Mouse (Mus musculus): ENCODE measurements around the gene Mphosph8.

The Mphosph8 gene

GRCm38 (mm10) chr14:56667969-56668802, at the start of gene Mphosph8:
Mphosph8 (plus strand) TSS chr14:56668248.
- peak; percentile 99 for DNase-seq (ENCODE audit: low read depth, low spot score)

- DNase-seq (ENCODE audit: low read depth, low spot score), result no peak
These were observed 47.6 kb upstream of the Mphosph8 start for GRCm38 (mm10) chr14:56620425-56620824.

DNA sequence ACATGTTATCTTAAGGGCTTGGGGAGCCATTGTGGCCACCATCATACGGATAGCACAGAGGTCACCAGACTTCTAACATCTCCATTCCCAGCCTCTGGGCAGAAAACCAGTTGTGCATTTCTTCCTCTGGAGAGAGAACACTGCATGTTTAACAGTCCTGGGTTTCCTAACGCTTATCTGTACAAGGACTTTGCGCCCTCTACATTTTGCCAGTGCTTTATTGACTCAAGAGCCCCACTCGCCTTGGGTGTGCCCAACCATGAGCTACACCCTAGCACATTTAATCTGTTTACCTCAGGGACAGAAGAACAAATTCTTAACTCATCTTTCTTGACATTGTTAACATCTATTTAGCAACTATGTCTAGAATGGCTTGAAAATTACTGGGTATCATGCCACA, 41.8 kb upstream of the Mphosph8 start:
- DNase-seq (ENCODE audit: low read depth, low spot score), result no peak

DNA sequence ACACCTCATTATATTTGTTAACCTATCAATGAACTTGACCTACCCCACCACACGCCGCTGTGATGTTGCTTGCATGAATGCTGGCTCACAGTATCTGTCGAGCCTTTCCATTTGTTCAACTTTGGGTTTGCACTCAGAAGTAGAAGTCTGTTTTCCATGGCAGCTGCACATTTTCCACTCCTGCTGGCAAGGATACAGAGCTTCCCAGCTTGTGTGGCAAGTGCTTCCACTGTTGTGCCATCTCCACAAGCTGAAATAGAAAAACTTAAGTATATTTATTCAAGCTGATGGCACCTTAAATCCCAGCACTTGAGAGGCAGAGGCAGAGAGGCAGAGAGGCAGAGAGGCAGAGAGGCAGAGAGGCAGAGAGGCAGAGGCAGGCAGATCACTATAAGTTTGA, 39.7 kb upstream of the Mphosph8 start:
- no peak for DNase-seq (ENCODE audit: low read depth, low spot score)

GRCm38 (mm10) chr14:56631109-56631508, 36.9 kb upstream of the Mphosph8 start:
- no peak for DNase-seq (ENCODE audit: low read depth, low spot score)

GRCm38 (mm10) chr14:56647206-56647605, 20.8 kb upstream of the Mphosph8 start:
- DNase-seq (ENCODE audit: low read depth, low spot score), result no peak

GRCm38 (mm10) chr14:56649448-56649847, 18.6 kb upstream of the Mphosph8 start:
- no peak for DNase-seq (ENCODE audit: low read depth, low spot score)

DNA sequence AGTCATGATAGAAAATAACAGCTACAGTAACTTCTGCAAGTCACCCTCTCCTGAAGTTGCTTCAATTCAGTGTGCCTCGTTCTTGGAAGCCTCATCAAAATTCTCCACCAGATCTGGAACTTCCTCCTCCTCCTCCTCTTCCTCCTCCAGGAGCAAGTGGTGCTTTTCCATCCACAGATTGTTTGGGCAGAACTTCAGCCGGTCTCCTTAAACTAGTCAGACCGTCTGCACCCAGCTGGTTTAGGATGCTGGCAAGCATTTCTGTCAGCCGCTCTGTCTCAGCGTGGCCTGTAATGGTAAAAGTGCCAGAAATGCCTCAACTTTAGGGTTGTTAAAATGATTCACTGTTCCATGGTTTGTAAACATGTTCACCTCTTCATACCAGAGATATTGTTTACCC, 2.4 kb upstream of the Mphosph8 start:
- no peak for DNase-seq (ENCODE audit: low read depth, low spot score)

DNA sequence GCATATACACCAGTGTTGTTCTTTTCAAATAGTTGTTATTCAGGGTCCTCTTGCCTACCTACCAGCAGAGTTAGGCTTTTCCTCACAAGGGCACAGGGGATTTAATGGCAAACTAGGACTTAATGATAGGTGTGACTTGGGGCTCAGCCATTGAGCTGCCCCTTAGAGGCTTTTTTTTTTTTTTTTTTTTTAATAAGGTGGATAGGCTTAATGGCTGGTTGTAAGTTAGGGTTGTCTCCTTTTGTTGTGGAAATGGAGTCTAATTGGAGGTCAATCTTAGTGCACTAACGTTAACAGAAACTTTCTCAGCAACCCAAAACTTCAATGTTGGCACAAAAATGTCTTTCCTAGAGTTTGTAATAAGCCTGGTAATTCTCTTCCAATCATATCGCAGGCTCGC, 1.1 kb upstream of the Mphosph8 start:
- DNase-seq (ENCODE audit: low read depth, low spot score), result no peak

DNA sequence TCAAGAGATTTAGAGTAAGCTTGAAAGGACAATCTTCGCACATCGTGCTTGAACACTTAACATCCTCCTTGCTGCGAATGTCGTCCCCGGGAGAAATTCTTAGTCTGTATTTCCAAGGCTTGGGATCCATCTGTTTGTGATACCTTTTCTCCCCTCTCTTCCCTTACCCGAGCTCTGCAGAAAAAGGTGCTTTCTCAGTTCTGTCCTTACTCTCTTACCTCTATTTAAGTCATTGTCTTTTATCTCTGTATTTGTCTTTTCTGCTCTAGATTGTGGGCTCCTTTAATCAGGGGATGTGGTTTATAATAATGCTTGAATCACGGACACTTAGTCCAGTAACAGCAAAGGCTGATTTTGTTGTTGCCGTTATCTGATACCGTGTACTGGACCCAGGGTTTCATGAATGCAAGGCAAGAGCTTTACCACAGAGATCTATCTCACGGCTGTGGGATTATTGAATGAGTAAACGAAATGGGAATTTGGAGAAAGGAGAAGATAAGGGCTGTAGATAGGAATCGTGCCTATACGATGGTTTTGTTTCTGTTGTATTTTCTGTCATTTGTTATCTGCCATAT, 1.1 kb downstream of the Mphosph8 start:
- DNase-seq (ENCODE audit: low read depth, low spot score), result peak; percentile 14

GRCm38 (mm10) chr14:56685426-56685825, 17.4 kb downstream of the Mphosph8 start:
- DNase-seq (ENCODE audit: low read depth, low spot score), result no peak

DNA sequence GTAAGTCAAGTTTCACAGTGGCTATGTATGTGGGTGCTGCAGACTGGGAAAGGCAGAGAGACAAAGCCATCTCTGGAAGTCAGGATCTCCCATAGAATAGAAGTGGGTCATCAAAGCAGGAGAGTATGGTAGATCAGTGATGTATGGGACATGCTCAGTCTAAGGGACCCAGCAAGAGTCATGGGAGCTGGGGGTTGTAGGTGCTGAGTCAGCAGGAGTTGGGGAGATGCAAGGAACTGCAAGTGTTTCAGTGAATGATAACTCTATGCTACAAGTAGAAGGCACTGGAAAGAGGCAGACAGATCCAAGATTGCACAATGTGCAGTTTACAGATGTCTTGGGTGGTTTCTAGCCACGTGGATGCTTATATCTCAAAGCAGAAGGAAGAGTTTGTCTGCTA, 21.1 kb downstream of the Mphosph8 start:
- DNase-seq (ENCODE audit: low read depth, low spot score), result no peak

- DNase-seq (ENCODE audit: low read depth, low spot score), result no peak
These were observed 21.7 kb downstream of the Mphosph8 start for GRCm38 (mm10) chr14:56689766-56690165.

DNA sequence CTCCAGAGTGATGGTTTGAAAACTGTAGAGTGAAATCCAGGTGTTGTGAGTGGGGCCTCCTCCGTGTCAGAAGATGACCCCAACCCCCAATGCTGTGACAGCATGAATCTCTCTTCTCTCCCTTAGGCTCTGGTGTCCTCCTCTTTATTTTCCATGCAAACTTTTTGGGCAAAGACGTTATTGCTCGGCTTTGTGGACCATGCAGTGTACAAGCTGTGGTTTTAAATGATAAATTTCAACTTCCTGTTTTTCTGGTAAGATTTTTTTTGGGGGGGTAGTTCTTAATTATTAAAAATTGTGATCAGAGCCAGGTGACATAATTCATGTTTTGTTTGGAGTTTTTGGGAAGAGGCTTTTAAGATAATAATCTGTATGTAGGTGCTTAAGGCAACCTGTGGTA, 27.4 kb downstream of the Mphosph8 start:
- no peak for DNase-seq (ENCODE audit: low read depth, low spot score)

DNA sequence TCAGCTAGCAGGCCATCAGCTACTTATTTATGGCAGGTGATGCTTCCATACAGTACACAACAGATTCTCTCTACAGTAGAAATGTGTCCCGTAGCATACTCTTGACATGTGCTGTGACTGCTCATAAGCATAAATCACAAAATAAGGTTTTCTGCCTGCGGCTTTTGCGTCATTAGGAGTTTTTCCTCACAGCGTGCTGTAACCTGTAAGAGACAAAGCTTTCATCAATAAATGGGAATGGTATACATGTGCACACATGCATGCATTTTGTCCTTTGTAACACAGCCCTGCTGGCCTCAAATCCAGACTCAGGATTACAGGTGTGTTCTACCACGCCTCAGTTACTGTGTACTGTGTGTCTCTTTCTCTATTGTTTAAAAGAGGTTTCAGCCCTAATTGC, 29.8 kb downstream of the Mphosph8 start:
- DNase-seq (ENCODE audit: low read depth, low spot score), result no peak

DNA sequence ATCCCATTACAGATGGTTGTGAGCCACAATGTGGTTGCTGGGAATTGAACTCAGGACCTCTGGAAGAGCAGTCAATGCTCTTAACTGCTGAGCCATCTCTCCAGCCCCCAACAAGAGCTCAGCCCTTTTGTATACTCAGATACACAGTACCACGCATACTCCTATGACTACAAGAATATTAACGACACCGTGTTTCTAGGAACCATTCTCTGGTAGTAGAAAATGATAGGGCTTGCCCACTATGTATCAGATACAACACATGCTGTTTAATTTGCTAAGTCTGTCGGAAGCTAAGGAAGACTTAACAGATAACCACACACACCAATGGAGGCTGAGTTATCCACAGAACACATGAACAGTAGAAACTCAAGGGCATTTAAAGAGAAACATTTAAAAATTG, 34.6 kb downstream of the Mphosph8 start:
- DNase-seq (ENCODE audit: low read depth, low spot score), result no peak

- no peak for DNase-seq (ENCODE audit: low read depth, low spot score)
These were observed 37.6 kb downstream of the Mphosph8 start for GRCm38 (mm10) chr14:56705687-56706086.

- DNase-seq (ENCODE audit: low read depth, low spot score), result no peak
These were observed 58.4 kb downstream of the Mphosph8 start for GRCm38 (mm10) chr14:56726493-56726892.

DNA sequence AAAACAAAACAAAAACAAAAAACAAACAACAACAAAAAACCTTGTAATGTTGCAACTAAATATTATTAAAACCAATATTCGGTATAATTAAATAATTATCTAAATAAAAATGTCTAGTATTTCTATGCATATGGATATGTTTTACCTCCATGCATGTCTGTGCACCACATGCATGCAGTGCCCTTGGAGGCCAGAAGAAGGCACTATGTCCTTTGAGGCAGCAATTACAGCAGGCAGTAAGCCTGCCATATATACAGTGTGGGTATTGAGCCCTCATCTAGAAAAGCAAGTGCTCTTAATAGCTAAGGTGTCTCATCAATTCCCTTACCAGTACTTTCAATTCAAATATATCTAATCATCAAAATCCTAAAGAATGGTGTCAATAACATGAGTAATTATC, 72.1 kb downstream of the Mphosph8 start:
- DNase-seq (ENCODE audit: low read depth, low spot score), result peak; percentile 31
